Mouse (Mus musculus) kidney, postnatal 14 days (tissue): Measurements from ENCODE around the gene Cfap299.
"Not testable (repeated sequence)": the region's sequence is repeated elsewhere in the genome, so short reads cannot be mapped to it uniquely, and the experiment has no call there.

Experiments
- DNase-seq: peaks from one replicate; pipeline ENCODE4 v3.0.0; 2022; ENCODE audit warnings: mixed read lengths

Gene Cfap299

GRCm38 (mm10) chr5:98328848-98329624 is at the start of gene Cfap299:
Gene Cfap299 (plus strand): TSS chr5:98329304.
- peak; percentile 89 for DNase-seq

DNA sequence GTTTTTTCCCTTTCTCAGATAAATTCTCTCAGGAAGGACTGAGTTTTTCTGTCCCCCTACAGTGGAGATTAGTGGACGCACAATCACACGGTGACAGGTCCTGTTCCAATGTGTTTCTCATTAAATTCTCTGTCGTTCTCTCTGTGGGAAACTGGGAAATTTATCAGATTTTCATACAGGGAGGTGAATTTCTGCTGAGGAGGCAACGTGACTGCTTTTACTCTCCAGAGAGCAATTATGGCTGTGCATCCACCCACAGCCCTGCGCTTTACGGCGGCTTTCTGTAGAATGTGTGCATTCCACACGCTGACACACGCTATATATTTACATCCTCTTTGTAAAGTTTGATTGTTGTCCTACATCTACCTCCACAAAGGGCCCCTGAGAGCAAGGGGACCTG is 47.1 kb upstream of the Cfap299 start:
- DNase-seq: no peak

- DNase-seq: no peak
Observed at GRCm38 (mm10) chr5:98283696-98284478, 45.2 kb upstream of the Cfap299 start.

DNA sequence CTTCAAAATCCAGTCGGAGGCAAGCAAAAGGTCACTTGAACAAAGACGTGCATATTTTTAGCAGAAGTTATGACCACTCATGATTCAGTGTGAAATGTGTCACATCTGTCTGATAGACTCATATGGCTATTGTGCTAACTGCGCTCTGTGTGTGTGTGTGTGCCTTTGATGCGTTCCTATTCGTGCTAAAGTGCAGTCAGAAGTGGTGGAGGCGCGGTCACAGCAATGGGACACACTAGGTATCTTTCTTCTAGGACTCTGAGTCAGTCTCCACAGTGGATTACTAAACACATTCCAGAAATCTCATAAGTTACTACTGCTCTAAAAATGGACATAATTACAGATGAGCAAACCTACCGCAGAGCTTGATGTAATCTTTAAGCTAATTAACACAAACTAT is 38.5 kb upstream of the Cfap299 start:
- no peak for DNase-seq

- no peak for DNase-seq
Observed at GRCm38 (mm10) chr5:98292388-98293048, 36.6 kb upstream of the Cfap299 start.

- no peak for DNase-seq
Observed at GRCm38 (mm10) chr5:98293049-98293715, 35.9 kb upstream of the Cfap299 start.

- no peak for DNase-seq
Observed at GRCm38 (mm10) chr5:98300079-98300478, 29.0 kb upstream of the Cfap299 start.

- DNase-seq: no peak
Observed at GRCm38 (mm10) chr5:98305673-98306072, 23.4 kb upstream of the Cfap299 start.

DNA sequence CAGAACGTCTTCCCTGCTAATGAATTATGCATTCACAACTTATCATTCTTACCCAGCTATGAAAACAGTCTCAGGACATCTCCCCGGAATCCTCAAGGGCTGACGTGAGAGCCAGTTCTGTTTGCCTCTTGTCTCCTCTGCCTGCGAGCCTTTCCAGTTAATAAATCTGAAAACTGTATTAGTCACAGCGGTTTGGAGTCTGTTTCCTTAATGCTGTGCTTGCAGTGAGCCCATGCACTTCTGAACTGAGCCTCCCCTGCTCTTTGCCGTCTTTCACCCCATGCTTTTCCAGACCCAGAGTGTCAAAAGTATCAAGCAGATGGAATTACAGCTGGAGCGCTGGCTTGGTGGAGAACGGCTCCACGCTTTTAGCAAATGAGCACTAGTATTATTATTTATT is 22.6 kb upstream of the Cfap299 start:
- DNase-seq: no peak

DNA sequence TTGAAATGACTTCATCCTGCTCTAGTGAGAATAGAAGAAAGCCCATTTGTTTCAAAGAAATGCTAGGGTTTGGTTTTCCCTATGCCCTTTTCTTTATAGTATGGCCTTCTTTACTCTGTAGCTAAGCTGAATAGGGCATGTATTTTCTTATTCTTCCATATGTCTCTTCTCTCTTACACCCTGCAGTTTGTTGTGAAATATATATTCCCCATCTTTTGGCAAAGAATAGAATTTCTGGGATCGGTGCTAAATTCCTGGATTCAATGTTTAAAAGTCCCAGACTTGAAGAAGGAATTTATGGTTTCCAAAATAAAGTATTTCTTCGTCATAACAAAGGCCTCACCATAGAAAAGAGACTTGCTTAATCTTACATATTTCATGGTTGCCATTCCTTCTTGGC is 2.5 kb upstream of the Cfap299 start:
- DNase-seq: no peak

GRCm38 (mm10) chr5:98343751-98344150 is 14.6 kb downstream of the Cfap299 start:
- not testable (repeated sequence) for DNase-seq

- no peak for DNase-seq
Observed at GRCm38 (mm10) chr5:98344581-98344980, 15.5 kb downstream of the Cfap299 start.

DNA sequence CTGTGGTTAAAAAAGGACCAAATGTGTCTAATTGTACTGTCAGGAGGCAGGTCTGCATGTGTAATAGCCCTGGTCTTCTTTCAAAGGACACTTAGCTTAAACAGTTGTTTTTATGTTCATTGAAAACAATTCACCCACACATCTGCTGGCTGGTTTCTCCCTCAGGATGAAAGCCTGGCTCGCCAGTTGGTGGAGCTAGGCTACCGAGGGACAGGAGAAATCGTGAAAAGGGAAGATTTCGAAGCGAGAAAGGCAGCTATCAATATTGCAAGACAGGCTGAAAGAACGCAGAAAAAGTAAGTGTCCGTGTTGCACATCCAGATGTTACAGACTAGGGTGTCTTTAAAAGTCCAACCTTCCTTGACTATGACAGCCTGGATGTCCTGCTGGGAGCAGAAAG is 17.0 kb downstream of the Cfap299 start:
- no peak for DNase-seq

DNA sequence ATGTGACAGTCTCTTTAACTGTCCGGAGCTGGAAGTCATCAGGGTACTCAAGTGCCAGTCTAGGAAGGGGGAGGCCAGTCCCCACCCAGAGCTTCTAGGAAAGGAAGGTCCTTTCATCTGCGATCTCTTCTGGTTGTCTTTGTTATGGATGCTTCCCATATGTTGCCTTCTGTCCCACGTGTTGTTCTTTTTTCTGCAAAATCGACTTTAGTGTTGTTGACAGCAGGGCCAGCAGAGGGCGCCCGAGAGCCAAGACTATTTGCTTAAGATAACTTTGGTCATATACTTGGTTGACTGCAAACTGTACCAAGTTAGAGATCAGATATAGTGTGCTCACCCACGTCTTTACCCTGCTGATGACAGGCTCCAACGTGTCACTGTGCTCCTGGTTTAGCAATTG is 19.5 kb downstream of the Cfap299 start:
- DNase-seq: peak; percentile 72

- DNase-seq: no peak
Observed at GRCm38 (mm10) chr5:98359912-98360311, 30.8 kb downstream of the Cfap299 start.

GRCm38 (mm10) chr5:98360792-98361419 is 31.8 kb downstream of the Cfap299 start:
- no peak for DNase-seq

DNA sequence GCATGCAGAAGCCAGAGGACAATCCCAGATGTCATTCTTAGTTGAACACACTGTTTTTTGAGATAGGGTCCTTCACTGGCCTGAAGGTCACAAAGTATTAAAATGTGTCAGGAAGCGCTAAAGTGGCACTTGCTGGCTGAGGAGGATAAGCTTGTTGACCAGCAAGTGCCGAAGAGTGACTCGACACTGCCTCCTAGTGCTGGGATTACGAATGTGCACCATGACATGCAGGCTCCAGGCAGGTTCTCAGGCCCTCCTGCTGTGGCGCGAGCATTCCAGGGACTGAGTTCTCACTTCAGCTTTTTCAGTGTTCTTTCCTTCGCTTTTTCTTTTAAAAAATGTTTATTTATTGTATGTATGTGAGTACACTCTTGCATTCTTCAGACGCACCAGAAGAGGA is 34.3 kb downstream of the Cfap299 start:
- DNase-seq: no peak

GRCm38 (mm10) chr5:98365340-98365739 is 36.2 kb downstream of the Cfap299 start:
- no peak for DNase-seq

DNA sequence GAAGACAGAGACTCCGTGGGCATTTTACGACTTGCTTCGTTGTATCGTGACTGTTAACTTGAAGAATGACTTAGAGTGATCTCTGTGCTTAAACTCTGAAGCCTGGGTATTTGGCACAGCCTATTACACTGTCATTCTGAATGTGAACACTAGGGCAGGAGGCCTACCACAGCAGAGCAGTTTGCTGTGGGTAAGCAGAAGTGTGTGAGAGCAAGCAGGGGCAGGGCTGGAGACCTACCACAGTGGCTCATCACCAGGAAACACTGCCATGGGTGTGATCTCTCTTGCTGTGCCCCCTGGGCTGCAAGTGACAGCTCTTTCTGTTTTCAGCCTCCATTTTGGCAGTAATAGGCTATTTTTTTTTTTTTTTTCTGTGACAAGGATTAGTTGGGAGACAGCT is 39.7 kb downstream of the Cfap299 start:
- DNase-seq: no peak

DNA sequence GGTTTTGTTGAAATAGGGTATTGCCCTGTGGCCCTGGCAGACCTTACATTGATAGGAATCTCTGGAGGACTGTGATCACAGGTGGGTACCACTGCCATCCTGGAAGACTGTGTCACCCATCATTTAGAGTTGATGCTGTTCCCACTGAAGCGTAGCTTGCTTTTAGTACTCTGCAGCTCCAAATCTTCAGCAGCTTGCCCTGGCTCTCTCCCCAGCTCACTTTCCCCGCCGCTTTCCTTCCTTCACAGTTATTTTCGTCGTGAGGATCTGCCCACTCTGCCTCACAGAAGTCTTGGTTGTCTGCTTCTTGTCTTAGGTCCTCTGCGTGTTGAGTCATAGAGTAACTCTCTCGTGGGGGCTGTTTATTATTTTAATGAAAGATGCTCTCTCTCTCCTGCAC is 40.3 kb downstream of the Cfap299 start:
- no peak for DNase-seq

- DNase-seq: no peak
Observed at GRCm38 (mm10) chr5:98376058-98376798, 47.1 kb downstream of the Cfap299 start.

DNA sequence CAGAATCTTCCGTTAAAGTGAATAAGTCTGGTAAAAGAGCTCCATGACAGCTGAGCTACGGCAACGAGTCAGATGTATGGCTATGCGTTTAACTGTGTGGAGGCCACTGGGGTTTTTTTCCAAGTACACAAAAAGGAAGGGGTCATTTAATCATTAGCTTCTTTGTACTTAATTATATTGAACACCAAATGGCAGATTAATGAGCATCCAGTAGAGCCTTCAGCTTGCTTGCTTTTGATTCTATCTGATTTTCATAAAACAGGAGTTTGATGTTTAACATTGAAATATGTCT is 47.6 kb downstream of the Cfap299 start:
- no peak for DNase-seq
